Mouse (Mus musculus): ENCODE measurements around the gene S100a5.
A peak's percentile ranks its signal among the peaks of the same experiment; 100 is the strongest.

The S100a5 gene

GRCm38 (mm10) chr3:90627366-90627765 lies 19.0 kb downstream of the S100a5 start:
- no peak for DNase-seq

GRCm38 (mm10) chr3:90627807-90628206 lies 19.5 kb downstream of the S100a5 start:
- no peak for DNase-seq

- DNase-seq = no peak
Measured at GRCm38 (mm10) chr3:90629298-90629697, 21.0 kb downstream of the S100a5 start.

GRCm38 (mm10) chr3:90631984-90632383 lies 23.7 kb downstream of the S100a5 start:
- DNase-seq = no peak

- no peak for DNase-seq
Measured at GRCm38 (mm10) chr3:90638511-90639275, 30.4 kb downstream of the S100a5 start.

- DNase-seq = no peak
Measured at GRCm38 (mm10) chr3:90639511-90640154, 31.3 kb downstream of the S100a5 start.

- DNase-seq = no peak
Measured at GRCm38 (mm10) chr3:90640981-90641380, 32.7 kb downstream of the S100a5 start.

- DNase-seq = no peak
Measured at GRCm38 (mm10) chr3:90644220-90644619, 35.9 kb downstream of the S100a5 start.

- DNase-seq = no peak
Measured at GRCm38 (mm10) chr3:90647291-90647690, 39.0 kb downstream of the S100a5 start.

- DNase-seq = no peak
Measured at GRCm38 (mm10) chr3:90648981-90649380, 40.7 kb downstream of the S100a5 start.

GRCm38 (mm10) chr3:90649832-90650231 lies 41.5 kb downstream of the S100a5 start:
- no peak for DNase-seq

- DNase-seq = peak; percentile 28
Measured at GRCm38 (mm10) chr3:90652878-90653508, 44.7 kb downstream of the S100a5 start.

- no peak for DNase-seq
Measured at GRCm38 (mm10) chr3:90653717-90654116, 45.4 kb downstream of the S100a5 start, which contains the start of gene S100a7a. S100a7a (plus strand) TSS chr3:90654017.

GRCm38 (mm10) chr3:90657405-90657804 lies 49.1 kb downstream of the S100a5 start:
- no peak for DNase-seq

- DNase-seq = no peak
Measured at GRCm38 (mm10) chr3:90659364-90660044, 51.2 kb downstream of the S100a5 start.

Measured in cerebellum, adult 11-12 months (tissue).